Mouse (Mus musculus) heart, embryonic 14.5 days (tissue): ENCODE results near the gene Cutal. TPM values are rescaled to one million over a fixed set of nuclear protein-coding genes. Genes with fewer than 3 reads are reported as not detected.
"Not testable (repeated sequence)": the region's sequence is repeated elsewhere in the genome, so short reads cannot be mapped to it uniquely, and the experiment has no call there.

Experiments
- ATAC-seq: fragments of 200-750 bp; cut with Nextera tagmentation; 2 replicates; pipeline ENCODE4 v1.8.0; 2017; ENCODE audit warnings: low read depth, moderate TSS enrichment; ENCODE audit not compliant: insufficient number of reproducible peaks, insufficient read depth, low FRiP score
- H3K27ac ChIP-seq, 2 experiments: fragments of 200-500 bp in 1 of 2; fragments of 300-500 bp in 1 of 2; sonication (generic) in 1 of 2; replicated peaks in 1 of 2; 2 replicates each; pipeline ENCODE4 v1.5.1; 2012 to 2014; ENCODE audit warnings: low read depth in 2 of 2, low read length in 2 of 2, control low read depth in 1 of 2, mild to moderate bottlenecking in 1 of 2, mixed read lengths in 1 of 2; ENCODE audit not compliant: control insufficient read depth in 1 of 2, insufficient read depth in 1 of 2
- H3K27me3 ChIP-seq: fragments of 300-500 bp; sonication (generic); 2 replicates; pipeline ENCODE4 v1.6.1; 2014; ENCODE audit warnings: mild to moderate bottlenecking, low read length, control low read depth; ENCODE audit not compliant: control insufficient read depth, insufficient read depth
- H3K36me3 ChIP-seq: fragments of 300-500 bp; sonication (generic); 2 replicates; pipeline ENCODE4 v1.6.1; 2014; ENCODE audit warnings: mild to moderate bottlenecking, control low read depth, low read length, mixed read lengths; ENCODE audit not compliant: control insufficient read depth, insufficient read depth
- H3K4me1 ChIP-seq, 2 experiments: fragments of 200-500 bp in 1 of 2; fragments of 300-500 bp in 1 of 2; sonication (generic) in 1 of 2; 2 replicates each; pipeline ENCODE4 v1.6.1; 2012 to 2014; ENCODE audit warnings: low read length in 2 of 2, control low read depth in 1 of 2, mixed read lengths in 1 of 2; ENCODE audit not compliant: control insufficient read depth in 2 of 2, insufficient read depth in 2 of 2
- H3K4me2 ChIP-seq: fragments of 300-500 bp; sonication (generic); 2 replicates; pipeline ENCODE4 v1.6.1; 2014; ENCODE audit warnings: mild to moderate bottlenecking, low read length
- H3K4me3 ChIP-seq, 2 experiments: fragments of 200-500 bp in 1 of 2; fragments of 300-500 bp in 1 of 2; sonication (generic) in 1 of 2; 2 replicates each; pipeline ENCODE4 v1.5.1; 2012 to 2014; ENCODE audit warnings: low read length in 2 of 2, mild to moderate bottlenecking in 2 of 2, control low read depth in 1 of 2, low read depth in 1 of 2, moderate library complexity in 1 of 2; ENCODE audit not compliant: control insufficient read depth in 1 of 2, insufficient read depth in 1 of 2
- H3K9ac ChIP-seq: fragments of 300-500 bp; sonication (generic); 2 replicates; pipeline ENCODE4 v1.6.1; 2014; ENCODE audit warnings: mild to moderate bottlenecking, low read length
- H3K9me3 ChIP-seq: fragments of 300-500 bp; sonication (generic); 2 replicates; pipeline ENCODE4 v1.6.1; 2016; ENCODE audit warnings: low read length, control low read depth; ENCODE audit not compliant: control insufficient read depth
- WGBS: fragments of 180-500 bp; shearing (Covaris S2); extraction: QIAGEN DNeasy Blood & Tissue Kit; methylation state at CpG from one replicate; pipeline ENCODE4 v1.1.7; 2014; 5-methylcytosine and 5-hydroxymethylcytosine counted together
- polyA plus RNA-seq: library from polyadenylated mRNA; unstranded; fragments of >200 nt; fragmentation: Nextera tagmentation; extraction: Ambion mirVana; gene quantifications from 2 replicates; pipeline ENCODE4 v1.2.1, GENCODE M21; 2014

The Cutal gene
- polyA plus RNA-seq, 1 experiment from 2014 or later = 0.20 TPM

GRCm38 (mm10) chr2:34833624-34834023 is 40.6 kb upstream of the Cutal start:
- H3K9ac ChIP-seq = no peak overlapping the region
- no peak overlapping the region for H3K4me3 ChIP-seq
- H3K4me2 ChIP-seq = no peak overlapping the region
- WGBS = 86% methylated on average over 17 of the region's 17 CpGs
- H3K36me3 ChIP-seq = no peaks in the 10 kb centered on the region
- ATAC-seq = no peak
- no peak overlapping the region for H3K27ac ChIP-seq
- no peaks in the 10 kb centered on the region; the same call in 1 of the 2 replicates for H3K27me3 ChIP-seq
- no peaks in the 10 kb centered on the region for H3K4me1 ChIP-seq
- 0 out of 2 replicates have a peak, but pooled peaks cover 4% of the 10 kb centered on the region for H3K9me3 ChIP-seq

GRCm38 (mm10) chr2:34835669-34836068 is 38.5 kb upstream of the Cutal start:
- H3K9me3 ChIP-seq = no peaks in the 10 kb centered on the region
- no peak overlapping the region for H3K27ac ChIP-seq
- no peaks in the 10 kb centered on the region for H3K36me3 ChIP-seq
- 72% methylated on average over 3 of the region's 3 CpGs for WGBS
- no peak overlapping the region for H3K4me2 ChIP-seq
- H3K27me3 ChIP-seq = no peaks in the 10 kb centered on the region; the same call in 1 of the 2 replicates
- ATAC-seq = no peak
- H3K4me1 ChIP-seq = no peaks in the 10 kb centered on the region
- no peak overlapping the region for H3K4me3 ChIP-seq
- no peak overlapping the region for H3K9ac ChIP-seq

- not testable (repeated sequence) for H3K4me3 ChIP-seq, H3K9ac ChIP-seq, ATAC-seq, H3K4me2 ChIP-seq, H3K4me1 ChIP-seq, H3K27me3 ChIP-seq, H3K9me3 ChIP-seq, H3K27ac ChIP-seq, H3K36me3 ChIP-seq
- WGBS = 73% methylated on average over 5 of the region's 5 CpGs
Measured at GRCm38 (mm10) chr2:34840143-34840542, 34.1 kb upstream of the Cutal start.

- ATAC-seq = no peak
- no peaks in the 10 kb centered on the region for H3K9me3 ChIP-seq
- H3K27ac ChIP-seq = no peak overlapping the region
- WGBS = 91% methylated on average over 8 of the region's 8 CpGs
- no peaks in the 10 kb centered on the region for H3K4me1 ChIP-seq
- no peak overlapping the region for H3K9ac ChIP-seq
- H3K27me3 ChIP-seq = no peaks in the 10 kb centered on the region
- H3K4me3 ChIP-seq = no peak overlapping the region
- H3K4me2 ChIP-seq = no peak overlapping the region
- H3K36me3 ChIP-seq = no peaks in the 10 kb centered on the region
Measured at GRCm38 (mm10) chr2:34841706-34842105, 32.5 kb upstream of the Cutal start.

- no peaks in the 10 kb centered on the region for H3K27me3 ChIP-seq
- H3K9ac ChIP-seq = no peak overlapping the region
- H3K4me1 ChIP-seq = no peaks in the 10 kb centered on the region
- no peak overlapping the region for H3K27ac ChIP-seq
- H3K4me3 ChIP-seq = no peak overlapping the region
- 77% methylated on average over 11 of the region's 11 CpGs for WGBS
- no peaks in the 10 kb centered on the region for H3K36me3 ChIP-seq
- H3K9me3 ChIP-seq = no peaks in the 10 kb centered on the region
- H3K4me2 ChIP-seq = no peak overlapping the region
- ATAC-seq = no peak
Measured at GRCm38 (mm10) chr2:34843211-34843939, 30.8 kb upstream of the Cutal start.

- no peak overlapping the region for H3K4me2 ChIP-seq
- peaks cover 27% of the 10 kb centered on the region for H3K36me3 ChIP-seq
- no peaks in the 10 kb centered on the region for H3K9me3 ChIP-seq
- H3K27ac ChIP-seq = no peak overlapping the region
- 89% methylated on average over 1 of the region's 1 CpGs for WGBS
- H3K4me1 ChIP-seq = no peaks in the 10 kb centered on the region
- no peaks in the 10 kb centered on the region for H3K27me3 ChIP-seq
- no peak overlapping the region for H3K4me3 ChIP-seq
- H3K9ac ChIP-seq = no peak overlapping the region
- ATAC-seq = no peak
Measured at GRCm38 (mm10) chr2:34847702-34848101, 26.5 kb upstream of the Cutal start.

GRCm38 (mm10) chr2:34855265-34855664 is 18.9 kb upstream of the Cutal start:
- H3K9ac ChIP-seq = no peak overlapping the region
- WGBS = 87% methylated on average over 4 of the region's 4 CpGs

GRCm38 (mm10) chr2:34857728-34858127 is 16.5 kb upstream of the Cutal start:
- no peaks in the 10 kb centered on the region for H3K27me3 ChIP-seq
- no peak for ATAC-seq
- WGBS = 78% methylated on average over 8 of the region's 8 CpGs
- H3K9me3 ChIP-seq = no peaks in the 10 kb centered on the region
- H3K4me2 ChIP-seq = no peak overlapping the region
- no peak overlapping the region for H3K9ac ChIP-seq
- H3K36me3 ChIP-seq = peaks cover 91% of the 10 kb centered on the region
- no peaks in the 10 kb centered on the region for H3K4me1 ChIP-seq
- no peak overlapping the region for H3K4me3 ChIP-seq
- H3K27ac ChIP-seq = no peak overlapping the region

More at GRCm38 (mm10) chr2:34855265-34855664, 18.9 kb upstream of the Cutal start:
- Histone ChIP-seq H3K4me1 (no peaks in the 10 kb centered on the region), H3K9me3 (no peaks in the 10 kb centered on the region), H3K36me3 (peaks cover 99% of the 10 kb centered on the region), H3K27ac (no peak overlapping the region), H3K4me2 (no peak overlapping the region), H3K4me3 (no peak overlapping the region), H3K27me3 (no peaks in the 10 kb centered on the region)
- ATAC-seq = no peak
